Mouse (Mus musculus) testis, adult 2 months (tissue): Measurements from ENCODE around the gene Mast3.
A peak's percentile ranks its signal among the peaks of the same experiment; 100 is the strongest.

Experiments used
- CTCF ChIP-seq: fragments of 200-500 bp; IDR thresholded peaks from 2 replicates; pipeline ENCODE4 v1.5.1; 2012; ENCODE audit warnings: low read depth, mild to moderate bottlenecking, inconsistent platforms, low read length, moderate library complexity; ENCODE audit not compliant: control insufficient read depth, insufficient read depth, insufficient replicate concordance
- POLR2A ChIP-seq: fragments of 200-500 bp; IDR thresholded peaks from 2 replicates; pipeline ENCODE4 v1.6.1; 2012; ENCODE audit warnings: low read depth, mild to moderate bottlenecking, inconsistent platforms, low read length, moderate library complexity; ENCODE audit not compliant: control insufficient read depth

DNA sequence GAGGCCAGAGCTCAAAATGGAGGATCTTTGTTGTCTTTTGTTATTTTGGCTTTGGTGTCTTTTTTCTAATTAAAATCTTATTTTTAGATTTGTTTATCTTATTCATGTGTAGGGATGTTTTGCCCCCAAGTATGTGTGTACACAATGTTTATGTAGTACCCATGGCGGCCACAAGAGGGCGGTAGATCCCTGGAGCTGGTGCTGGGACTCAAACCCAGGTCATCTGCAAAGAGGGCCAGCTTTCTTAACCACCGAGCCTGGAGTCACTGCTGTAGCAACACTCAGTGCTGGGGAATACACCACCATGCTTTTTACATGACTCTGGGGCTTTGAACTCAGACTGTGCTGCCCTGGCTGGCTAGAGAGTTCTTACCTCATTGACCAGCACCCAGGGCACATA lies 41.5 kb downstream of the Mast3 start:
- TF ChIP-seq POLR2A, result no peak
- TF ChIP-seq CTCF, result peak; percentile 88; the same call in 1 of the 2 replicates
